Mouse (Mus musculus): ENCODE measurements around the gene Rreb1. TPM values are rescaled to one million over a fixed set of nuclear protein-coding genes. Genes with fewer than 3 reads are reported as not detected.

The Rreb1 gene
- total and polyA plus RNA-seq, 3 experiments = 8.1 to 34.0 TPM; not detected in 1

GRCm38 (mm10) chr13:37931210-37931922, 153.2 kb downstream of the Rreb1 start:
- Histone ChIP-seq H3K9ac (ENCODE audit: control insufficient read depth, low read depth, low read length, poor library complexity, severe bottlenecking) (no peak overlapping the region), H3K36me3 (ENCODE audit: control insufficient read depth in 1 of 2, insufficient read depth in 2 of 2, low read length in 2 of 2) (peaks cover 0 to 32% of the 10 kb centered on the region in 2 experiments; a peak in 2 of 4 replicates), H3K27ac (ENCODE audit: control insufficient read depth, low read depth, low read length) (no peak overlapping the region), H3K4me1 (ENCODE audit: control insufficient read depth in 1 of 2, insufficient read depth in 2 of 2, low read length in 2 of 2) (no peaks in the 10 kb centered on the region), H3K4me3 (ENCODE audit: control insufficient read depth in 1 of 2, insufficient read depth in 1 of 2, low read depth in 2 of 2, low read length in 2 of 2) (no peak overlapping the region), H3K79me2 (ENCODE audit: control insufficient read depth, insufficient read depth, low read length, poor library complexity) (no peaks in the 10 kb centered on the region), H3K9me3 (replicated peaks; ENCODE audit: insufficient read depth, low read length) (no peaks in the 10 kb centered on the region; the same call in 1 of the 2 replicates), H3K27me3 (ENCODE audit: control insufficient read depth in 1 of 2, insufficient read depth in 2 of 2, low read length in 2 of 2) (no peaks in the 10 kb centered on the region)
- DNase-seq (ENCODE audit: low read depth, low spot score) = no peak
- no peak for TF ChIP-seq BHLHE40 (IDR thresholded peaks at IDR 0.05; ENCODE audit: borderline replicate concordance, low read depth, low read length)
- TF ChIP-seq TBP (IDR thresholded peaks at IDR 0.05; ENCODE audit: low read depth, low read length) = no peak
- TF ChIP-seq RAD21 (IDR thresholded peaks at IDR 0.05; ENCODE audit: low read depth, low read length) = no peak
- TF ChIP-seq ETS1 (IDR thresholded peaks at IDR 0.05; ENCODE audit: low read depth, low read length) = no peak
- TF ChIP-seq HCFC1 (IDR thresholded peaks at IDR 0.05; ENCODE audit: low read depth, low read length) = no peak

DNA sequence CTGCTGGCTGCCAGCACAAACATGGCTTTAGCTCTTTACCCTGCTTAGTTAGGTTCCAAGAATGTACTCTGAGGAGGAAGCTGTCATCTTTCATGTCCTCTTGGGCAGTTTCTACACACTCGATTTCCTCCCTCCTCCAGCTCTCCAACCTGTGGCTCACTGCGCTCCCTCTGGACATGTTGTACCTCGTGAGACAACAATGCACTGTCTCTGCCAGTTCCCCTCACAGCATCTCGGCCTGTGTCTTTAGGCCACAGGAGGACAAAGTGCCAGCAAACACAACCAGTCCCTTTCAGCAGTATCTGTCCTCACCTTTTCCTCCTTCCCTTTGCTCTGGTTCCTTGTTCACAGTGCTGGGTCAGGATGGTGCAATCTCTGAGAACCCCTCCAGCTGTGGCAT, 155.9 kb downstream of the Rreb1 start:
- H3K9ac ChIP-seq (ENCODE audit: control insufficient read depth, low read depth, low read length, poor library complexity, severe bottlenecking) = no peak overlapping the region
- H3K9me3 ChIP-seq (replicated peaks; ENCODE audit: insufficient read depth, low read length) = no peaks in the 10 kb centered on the region; the same call in 1 of the 2 replicates
- TF ChIP-seq POLR2AphosphoS5 (IDR thresholded peaks at IDR 0.05; ENCODE audit: borderline replicate concordance, low read depth, low read length) = no peak
- no peak for TF ChIP-seq TBP (IDR thresholded peaks at IDR 0.05; ENCODE audit: low read depth, low read length)
- 0 out of 2 replicates have a peak, but pooled peaks have one; percentile 10 for TF ChIP-seq SMC3 (IDR thresholded peaks at IDR 0.05; ENCODE audit: low read depth, low read length)
- TF ChIP-seq TCF12 (IDR thresholded peaks at IDR 0.05; ENCODE audit: low read depth, low read length) = no peak
- no peak for TF ChIP-seq POLR2A (IDR thresholded peaks at IDR 0.05; ENCODE audit: control insufficient read depth in 1 of 2, insufficient read depth in 1 of 2, low read depth in 1 of 2, low read length in 2 of 2, poor library complexity in 1 of 2)
- no peak overlapping the region for H3K4me3 ChIP-seq (ENCODE audit: control insufficient read depth in 1 of 2, insufficient read depth in 1 of 2, low read depth in 2 of 2, low read length in 2 of 2)
- no peaks in the 10 kb centered on the region for H3K79me2 ChIP-seq (ENCODE audit: control insufficient read depth, insufficient read depth, low read length, poor library complexity)
- no peaks in the 10 kb centered on the region for H3K27me3 ChIP-seq (ENCODE audit: control insufficient read depth in 1 of 2, insufficient read depth in 2 of 2, low read length in 2 of 2)
- H3K36me3 ChIP-seq (ENCODE audit: control insufficient read depth in 1 of 2, insufficient read depth in 2 of 2, low read length in 2 of 2) = peaks cover 0 to 31% of the 10 kb centered on the region in 2 experiments; a peak in 2 of 4 replicates
- DNase-seq (ENCODE audit: low read depth, low spot score) = no peak
- no peaks in the 10 kb centered on the region for H3K4me1 ChIP-seq (ENCODE audit: control insufficient read depth in 1 of 2, insufficient read depth in 2 of 2, low read length in 2 of 2)
- no peak overlapping the region for H3K27ac ChIP-seq (ENCODE audit: control insufficient read depth, low read depth, low read length)

GRCm38 (mm10) chr13:37934920-37935319, 156.7 kb downstream of the Rreb1 start:
- Histone ChIP-seq H3K27me3 (ENCODE audit: control insufficient read depth in 1 of 2, insufficient read depth in 2 of 2, low read length in 2 of 2) (no peaks in the 10 kb centered on the region), H3K79me2 (ENCODE audit: control insufficient read depth, insufficient read depth, low read length, poor library complexity) (no peaks in the 10 kb centered on the region), H3K36me3 (ENCODE audit: control insufficient read depth in 1 of 2, insufficient read depth in 2 of 2, low read length in 2 of 2) (peaks cover 0 to 32% of the 10 kb centered on the region in 2 experiments; a peak in 2 of 4 replicates), H3K9me3 (replicated peaks; ENCODE audit: insufficient read depth, low read length) (no peaks in the 10 kb centered on the region; the same call in 1 of the 2 replicates), H3K9ac (ENCODE audit: control insufficient read depth, low read depth, low read length, poor library complexity, severe bottlenecking) (no peak overlapping the region), H3K4me3 (ENCODE audit: control insufficient read depth in 1 of 2, insufficient read depth in 1 of 2, low read depth in 2 of 2, low read length in 2 of 2) (no peak overlapping the region), H3K4me1 (ENCODE audit: control insufficient read depth in 1 of 2, insufficient read depth in 2 of 2, low read length in 2 of 2) (no peaks in the 10 kb centered on the region), H3K27ac (ENCODE audit: control insufficient read depth, low read depth, low read length) (no peak overlapping the region)
- TF ChIP-seq MAFK (IDR thresholded peaks at IDR 0.05; ENCODE audit: borderline replicate concordance, low read depth, low read length) = no peak
- no peak for TF ChIP-seq ZNF384 (IDR thresholded peaks at IDR 0.05; ENCODE audit: low read depth, low read length)
- no peak for TF ChIP-seq MYB (IDR thresholded peaks at IDR 0.05; ENCODE audit: low read depth, low read length)
- TF ChIP-seq USF1 (IDR thresholded peaks at IDR 0.05; ENCODE audit: low read depth, low read length) = no peak
- no peak for TF ChIP-seq POLR2AphosphoS5 (IDR thresholded peaks at IDR 0.05; ENCODE audit: borderline replicate concordance, low read depth, low read length)
- TF ChIP-seq MAX (IDR thresholded peaks at IDR 0.05; ENCODE audit: low read length) = no peak
- DNase-seq (ENCODE audit: low read depth, low spot score) = no peak
